ENCODE assay signal across 15 mouse cellular contexts in genomic region chr1:193274407-193275071, GRCm38 (mm10). TPM values are rescaled to one million over a fixed set of nuclear protein-coding genes. Genes with fewer than 3 reads are reported as not detected.
DNase-seq lines count a peak whose midpoint lies in the region; ATAC-seq and TF ChIP-seq lines count a peak whose summit lies in the region.
"Had no signal": no experiment of that assay in that cellular context is flagged by ENCODE, and none has a peak within 500 bp of the region (broad histone marks: within the 10 kb centered on the region; RNA-seq: fewer than 3 reads in every experiment).

No protein-coding gene starts in this region.

- TF ChIP-seq POLR2A in kidney, adult 2 months (IDR thresholded peaks at IDR 0.05; ENCODE audit: low read depth, low read length) = no peak

- no peaks in the 10 kb centered on the region for H3K27me3 ChIP-seq in kidney, adult 2 months (replicated peaks; ENCODE audit: control insufficient read depth, insufficient read depth, low read length)
- H3K27me3 ChIP-seq in kidney, embryonic 15.5 days = no peaks in the 10 kb centered on the region
- H3K27me3 ChIP-seq in liver, embryonic 12.5 days (replicated peaks) = no peaks in the 10 kb centered on the region
- H3K27me3 ChIP-seq in stomach, postnatal 0 days (ENCODE audit: control insufficient read depth, insufficient read depth, low read length) = no peaks in the 10 kb centered on the region
- H3K27me3 ChIP-seq in midbrain, embryonic 13.5 days = no peaks in the 10 kb centered on the region
- peaks cover 3% of the 10 kb centered on the region; the same call in 1 of the 2 replicates for H3K27me3 ChIP-seq in hindbrain, embryonic 12.5 days
- H3K27me3 ChIP-seq: heart, embryonic 15.5 days; hindbrain, embryonic 15.5 days; midbrain, embryonic 15.5 days had no signal

- DNase-seq in kidney, adult 2 months = peak; percentile 75
- peak; percentile 88 for DNase-seq in gonadal fat pad, adult 2 months (ENCODE audit: low read depth)
- DNase-seq in stomach, postnatal 0 days (ENCODE audit: low spot score) = peak; percentile 26
- DNase-seq in lung, adult 18-20 months = no peak
- DNase-seq: cerebellum, postnatal 36 days; gastrocnemius, postnatal 14 days; lung, postnatal 10 days had no signal

- no peak for ATAC-seq in kidney, embryonic 15.5 days (replicated peaks; ENCODE audit: low FRiP score)
- ATAC-seq in liver, embryonic 12.5 days = 0 out of 2 replicates have a peak, but pooled peaks have one; percentile 17
- no peak for ATAC-seq in stomach, postnatal 0 days (ENCODE audit: low FRiP score, low TSS enrichment)
- no peak for ATAC-seq in midbrain, embryonic 13.5 days
- ATAC-seq in hindbrain, embryonic 12.5 days (ENCODE audit: low FRiP score) = no peak
- ATAC-seq: midbrain, embryonic 15.5 days had no signal

- TF ChIP-seq EP300 in stomach, postnatal 0 days (optimal IDR thresholded peaks at IDR 0.05) = no peak

- H3K4me3 ChIP-seq in kidney, adult 2 months (ENCODE audit: insufficient read depth, low read depth, low read length) = no peak overlapping the region
- H3K4me3 ChIP-seq in kidney, embryonic 15.5 days (replicated peaks) = no peak overlapping the region
- H3K4me3 ChIP-seq in liver, embryonic 12.5 days = no peak overlapping the region
- H3K4me3 ChIP-seq in stomach, postnatal 0 days (ENCODE audit: low read depth, low read length) = no peak overlapping the region
- H3K4me3 ChIP-seq in midbrain, embryonic 13.5 days (replicated peaks) = no peak overlapping the region
- H3K4me3 ChIP-seq in hindbrain, embryonic 12.5 days = no peak overlapping the region
- H3K4me3 ChIP-seq: heart, embryonic 15.5 days; hindbrain, embryonic 15.5 days; midbrain, embryonic 15.5 days had no signal

- no peak for TF ChIP-seq CTCF in kidney, adult 2 months (conservative IDR thresholded peaks at IDR 0.05; ENCODE audit: insufficient read depth, insufficient read length, low read depth, low read length)
- TF ChIP-seq CTCF in stomach, postnatal 0 days (IDR thresholded peaks at IDR 0.05; ENCODE audit: low read depth) = no peak

- peak overlapping the region; percentile 48 for H3K27ac ChIP-seq in kidney, adult 2 months (ENCODE audit: insufficient read depth, low read depth, low read length)
- H3K27ac ChIP-seq in kidney, embryonic 15.5 days = no peak overlapping the region
- H3K27ac ChIP-seq in liver, embryonic 12.5 days = no peak overlapping the region
- H3K27ac ChIP-seq in stomach, postnatal 0 days (replicated peaks) = no peak overlapping the region
- no peak overlapping the region for H3K27ac ChIP-seq in midbrain, embryonic 13.5 days
- no peak overlapping the region for H3K27ac ChIP-seq in hindbrain, embryonic 12.5 days
- H3K27ac ChIP-seq: heart, embryonic 15.5 days; hindbrain, embryonic 15.5 days; midbrain, embryonic 15.5 days had no signal

- 59% methylated on average over 8 of the region's 8 CpGs for WGBS in kidney, adult 2 months
- WGBS in kidney, embryonic 15.5 days = 67% methylated on average over 8 of the region's 8 CpGs
- 58% methylated on average over 8 of the region's 8 CpGs for WGBS in liver, embryonic 12.5 days (ENCODE audit: insufficient replicate concordance)
- WGBS in stomach, postnatal 0 days = 72% methylated on average over 8 of the region's 8 CpGs
- 82% methylated on average over 8 of the region's 8 CpGs for WGBS in midbrain, embryonic 13.5 days
- 77% methylated on average over 8 of the region's 8 CpGs for WGBS in hindbrain, embryonic 12.5 days

- no peaks in the 10 kb centered on the region for H3K9me3 ChIP-seq in kidney, embryonic 15.5 days (replicated peaks)
- H3K9me3 ChIP-seq in liver, embryonic 12.5 days (replicated peaks) = no peaks in the 10 kb centered on the region
- H3K9me3 ChIP-seq in stomach, postnatal 0 days (ENCODE audit: control insufficient read depth, low read length) = no peaks in the 10 kb centered on the region
- no peaks in the 10 kb centered on the region for H3K9me3 ChIP-seq in midbrain, embryonic 13.5 days
- H3K9me3 ChIP-seq in hindbrain, embryonic 12.5 days (replicated peaks) = no peaks in the 10 kb centered on the region
- H3K9me3 ChIP-seq: heart, embryonic 15.5 days; hindbrain, embryonic 15.5 days; midbrain, embryonic 15.5 days had no signal

- no peak overlapping the region for H3K4me2 ChIP-seq in kidney, embryonic 15.5 days
- H3K4me2 ChIP-seq in liver, embryonic 12.5 days = no peak overlapping the region
- no peak overlapping the region for H3K4me2 ChIP-seq in stomach, postnatal 0 days (replicated peaks; ENCODE audit: low read depth)
- no peak overlapping the region for H3K4me2 ChIP-seq in midbrain, embryonic 13.5 days (replicated peaks)
- H3K4me2 ChIP-seq in hindbrain, embryonic 12.5 days (replicated peaks) = no peak overlapping the region
- H3K4me2 ChIP-seq: heart, embryonic 15.5 days; hindbrain, embryonic 15.5 days; midbrain, embryonic 15.5 days had no signal

- H3K36me3 ChIP-seq in kidney, adult 2 months (ENCODE audit: control insufficient read depth, insufficient read depth, low read length) = no peaks in the 10 kb centered on the region
- no peaks in the 10 kb centered on the region for H3K36me3 ChIP-seq in kidney, embryonic 15.5 days
- no peaks in the 10 kb centered on the region for H3K36me3 ChIP-seq in liver, embryonic 12.5 days
- no peaks in the 10 kb centered on the region for H3K36me3 ChIP-seq in stomach, postnatal 0 days (ENCODE audit: control insufficient read depth, insufficient read depth, low read length)
- no peaks in the 10 kb centered on the region for H3K36me3 ChIP-seq in midbrain, embryonic 13.5 days
- no peaks in the 10 kb centered on the region for H3K36me3 ChIP-seq in hindbrain, embryonic 12.5 days
- H3K36me3 ChIP-seq: heart, embryonic 15.5 days; hindbrain, embryonic 15.5 days; midbrain, embryonic 15.5 days had no signal

- H3K4me1 ChIP-seq in kidney, adult 2 months (ENCODE audit: control insufficient read depth, insufficient read depth, low read length) = peaks cover 7% of the 10 kb centered on the region; the same call in 1 of the 2 replicates
- peaks cover 17% of the 10 kb centered on the region for H3K4me1 ChIP-seq in kidney, embryonic 15.5 days
- peaks cover 9% of the 10 kb centered on the region; the same call in 1 of the 2 replicates for H3K4me1 ChIP-seq in liver, embryonic 12.5 days
- 0 out of 2 replicates have a peak, but pooled peaks cover 3% of the 10 kb centered on the region for H3K4me1 ChIP-seq in stomach, postnatal 0 days (replicated peaks; ENCODE audit: control insufficient read depth, insufficient read depth)
- H3K4me1 ChIP-seq in midbrain, embryonic 13.5 days (replicated peaks) = peaks cover 19% of the 10 kb centered on the region
- H3K4me1 ChIP-seq in hindbrain, embryonic 12.5 days = peaks cover 22% of the 10 kb centered on the region

- no peak overlapping the region for H3K9ac ChIP-seq in kidney, embryonic 15.5 days
- no peak overlapping the region for H3K9ac ChIP-seq in liver, embryonic 12.5 days
- H3K9ac ChIP-seq in stomach, postnatal 0 days (ENCODE audit: low read length) = no peak overlapping the region
- no peak overlapping the region for H3K9ac ChIP-seq in midbrain, embryonic 13.5 days (replicated peaks)
- H3K9ac ChIP-seq in hindbrain, embryonic 12.5 days = no peak overlapping the region
- H3K9ac ChIP-seq: heart, embryonic 15.5 days; hindbrain, embryonic 15.5 days; midbrain, embryonic 15.5 days had no signal

RNA-seq across cellular contexts. Expression of gene G0s2, which starts 1.5 kb away (rescaled TPM):
- polyA plus RNA-seq in kidney, adult 2 months (2012; rRNA removed) = 175 and 201 TPM in 2 replicates
- 28.6 and 37.1 TPM in 2 replicates for polyA plus RNA-seq in kidney, embryonic 15.5 days (2015; fragmentation: Nextera tagmentation; extraction: Ambion mirVana)
- polyA plus RNA-seq in gonadal fat pad, adult 2 months (2012; rRNA removed) = 380 and 695 TPM in 2 replicates
- polyA plus RNA-seq in liver, embryonic 12.5 days (2016; fragmentation: Nextera tagmentation; extraction: Ambion mirVana) = 23.8 and 27.0 TPM in 2 replicates
- polyA plus RNA-seq in stomach, postnatal 0 days (2015; fragmentation: Nextera tagmentation; extraction: Ambion mirVana) = 20.8 and 27.4 TPM in 2 replicates
- polyA plus RNA-seq in midbrain, embryonic 13.5 days (2015; fragmentation: Nextera tagmentation; extraction: Ambion mirVana) = 7.7 and 10.2 TPM in 2 replicates
- 6.4 and 7.1 TPM in 2 replicates for polyA plus RNA-seq in hindbrain, embryonic 12.5 days (2016; fragmentation: Nextera tagmentation; extraction: Ambion mirVana)

RNA-seq across cellular contexts. Expression of gene Hsd11b1, which starts 10.7 kb away (rescaled TPM):
- polyA plus RNA-seq in kidney, adult 2 months (2012; rRNA removed) = 125 and 136 TPM in 2 replicates
- 1.5 TPM in 2 replicates for polyA plus RNA-seq in kidney, embryonic 15.5 days (2015; fragmentation: Nextera tagmentation; extraction: Ambion mirVana)
- 82.3 and 184 TPM in 2 replicates for polyA plus RNA-seq in gonadal fat pad, adult 2 months (2012; rRNA removed)
- polyA plus RNA-seq in liver, embryonic 12.5 days (2016; fragmentation: Nextera tagmentation; extraction: Ambion mirVana) = 0.89 and 1.2 TPM in 2 replicates
- 2.8 and 3.0 TPM in 2 replicates for polyA plus RNA-seq in stomach, postnatal 0 days (2015; fragmentation: Nextera tagmentation; extraction: Ambion mirVana)
- polyA plus RNA-seq in midbrain, embryonic 13.5 days (2015; fragmentation: Nextera tagmentation; extraction: Ambion mirVana) = not detected in 2 replicates
- 0.17 and 0.21 TPM in 2 replicates for polyA plus RNA-seq in hindbrain, embryonic 12.5 days (2016; fragmentation: Nextera tagmentation; extraction: Ambion mirVana)
- polyA plus RNA-seq: midbrain, embryonic 15.5 days; neural tube, embryonic 14.5 days had no signal

Comparison
In these comparisons a context has a peak if more than half of its experiments do, and no peak if none do; other contexts are left out.
1. RNA of gene Hsd11b1, which starts 10.7 kb away (polyA plus RNA-seq): 82.3 to 184 TPM in gonadal fat pad, adult 2 months and 125 to 136 TPM in kidney, adult 2 months; 2.8 to 3.0 TPM in stomach, postnatal 0 days, 1.5 TPM in kidney, embryonic 15.5 days, 0.89 to 1.2 TPM in liver, embryonic 12.5 days, 0.17 to 0.21 TPM in hindbrain, embryonic 12.5 days and not detected in midbrain, embryonic 13.5 days; every median in the first group is over 10 times any median in the second.
2. DNase-seq: peak in kidney, adult 2 months (single experiment), gonadal fat pad, adult 2 months (single experiment) and stomach, postnatal 0 days (single experiment); none in lung, adult 18-20 months (0 of 2).